Mouse (Mus musculus) c-Kit-positive CD71-positive TER-119-positive erythroid progenitor cells, embryonic 14.5 days (primary cell): Measurements from ENCODE around the gene Foxr1.
"Not testable (repeated sequence)": the region's sequence is repeated elsewhere in the genome, so short reads cannot be mapped to it uniquely, and the experiment has no call there.

Source experiments
- DNase-seq: peaks from one replicate; pipeline ENCODE4 v3.0.0-alpha.2; 2013; ENCODE audit warnings: low spot score

Foxr1 gene

GRCm38 (mm10) chr9:44477339-44478228 is 36.6 kb upstream of the Foxr1 start:
- DNase-seq, result peak; percentile 55

- DNase-seq, result no peak
Measured at GRCm38 (mm10) chr9:44475936-44476335, 35.0 kb upstream of the Foxr1 start.

- no peak for DNase-seq
Measured at GRCm38 (mm10) chr9:44474327-44474726, 33.4 kb upstream of the Foxr1 start.

- DNase-seq, result no peak
Measured at GRCm38 (mm10) chr9:44473184-44473583, 32.2 kb upstream of the Foxr1 start.

GRCm38 (mm10) chr9:44468800-44469199 is 27.9 kb upstream of the Foxr1 start:
- no peak for DNase-seq

GRCm38 (mm10) chr9:44468224-44468623 is 27.3 kb upstream of the Foxr1 start:
- DNase-seq, result no peak

- no peak for DNase-seq
Measured at GRCm38 (mm10) chr9:44461950-44462349, 21.0 kb upstream of the Foxr1 start.

- no peak for DNase-seq
Measured at GRCm38 (mm10) chr9:44457035-44457742, 16.3 kb upstream of the Foxr1 start.

- DNase-seq, result no peak
Measured at GRCm38 (mm10) chr9:44454891-44455220, 13.9 kb upstream of the Foxr1 start, which contains the start of gene Upk2. TSS of gene Upk2 (minus strand) at chr9:44454976.

GRCm38 (mm10) chr9:44454132-44454890 is 13.4 kb upstream of the Foxr1 start:
- DNase-seq, result peak; percentile 54

- DNase-seq, result peak; percentile 42
Measured at GRCm38 (mm10) chr9:44450387-44450786, 9.5 kb upstream of the Foxr1 start.

GRCm38 (mm10) chr9:44444402-44445025 is 3.6 kb upstream of the Foxr1 start:
- DNase-seq, result not testable (repeated sequence)

- DNase-seq, result no peak
Measured at GRCm38 (mm10) chr9:44435747-44436146, 5.2 kb downstream of the Foxr1 start.

GRCm38 (mm10) chr9:44432577-44433185 is 8.3 kb downstream of the Foxr1 start:
- no peak for DNase-seq

GRCm38 (mm10) chr9:44423576-44423975 is 17.4 kb downstream of the Foxr1 start:
- DNase-seq, result no peak

- DNase-seq, result no peak
Measured at GRCm38 (mm10) chr9:44420280-44420898, 20.5 kb downstream of the Foxr1 start.

GRCm38 (mm10) chr9:44419730-44420129 is 21.2 kb downstream of the Foxr1 start:
- DNase-seq, result not testable (repeated sequence)

- no peak for DNase-seq
Measured at GRCm38 (mm10) chr9:44418519-44419385, 22.2 kb downstream of the Foxr1 start, which contains the start of gene Ccdc84. TSS of gene Ccdc84 (minus strand) at chr9:44418569.

- peak; percentile 93 for DNase-seq
Measured at GRCm38 (mm10) chr9:44417892-44418363, 23.0 kb downstream of the Foxr1 start.
